Mouse (Mus musculus) brain, adult 2 months (tissue): Measurements from ENCODE around the gene Fem1a.

ENCODE experiments used
- DNase-seq: peaks from one replicate; pipeline ENCODE4 v3.0.0; 2011; ENCODE audit warnings: low read depth, low spot score

The Fem1a gene

DNA sequence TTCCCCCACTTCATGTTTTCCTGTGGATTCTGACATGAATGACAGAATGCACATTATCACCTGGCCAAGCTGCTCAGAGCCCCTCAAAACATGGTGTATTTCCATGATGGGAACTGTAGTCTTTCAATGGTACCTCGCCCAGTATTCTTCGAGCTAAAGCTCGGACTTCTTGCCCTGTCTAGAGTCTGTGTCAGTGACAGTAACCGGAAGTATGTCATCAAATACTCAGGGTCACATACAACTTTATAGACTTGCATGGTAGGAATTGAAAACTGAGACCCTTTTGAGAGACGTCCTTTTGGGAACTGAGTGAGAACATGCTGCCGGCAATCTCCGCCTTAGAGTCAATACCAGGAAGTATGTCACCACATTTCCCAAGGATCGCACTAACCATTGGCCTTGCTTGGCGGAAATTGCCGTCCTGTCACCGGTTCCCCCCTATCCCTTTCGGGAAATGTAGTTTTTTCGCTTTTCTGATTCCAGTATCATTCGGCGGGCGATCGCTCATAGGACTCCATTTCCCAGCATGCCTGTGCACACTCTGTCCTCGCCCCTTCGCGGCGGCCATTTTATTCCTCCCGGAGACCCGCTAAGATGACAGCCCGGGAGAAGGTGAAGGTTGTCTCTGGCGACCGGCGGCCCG is at the start of gene Fem1a:
Gene Fem1a (plus strand): TSS at position 572 of the 643 bp plus-strand sequence.
- DNase-seq, result peak; percentile 99

DNA sequence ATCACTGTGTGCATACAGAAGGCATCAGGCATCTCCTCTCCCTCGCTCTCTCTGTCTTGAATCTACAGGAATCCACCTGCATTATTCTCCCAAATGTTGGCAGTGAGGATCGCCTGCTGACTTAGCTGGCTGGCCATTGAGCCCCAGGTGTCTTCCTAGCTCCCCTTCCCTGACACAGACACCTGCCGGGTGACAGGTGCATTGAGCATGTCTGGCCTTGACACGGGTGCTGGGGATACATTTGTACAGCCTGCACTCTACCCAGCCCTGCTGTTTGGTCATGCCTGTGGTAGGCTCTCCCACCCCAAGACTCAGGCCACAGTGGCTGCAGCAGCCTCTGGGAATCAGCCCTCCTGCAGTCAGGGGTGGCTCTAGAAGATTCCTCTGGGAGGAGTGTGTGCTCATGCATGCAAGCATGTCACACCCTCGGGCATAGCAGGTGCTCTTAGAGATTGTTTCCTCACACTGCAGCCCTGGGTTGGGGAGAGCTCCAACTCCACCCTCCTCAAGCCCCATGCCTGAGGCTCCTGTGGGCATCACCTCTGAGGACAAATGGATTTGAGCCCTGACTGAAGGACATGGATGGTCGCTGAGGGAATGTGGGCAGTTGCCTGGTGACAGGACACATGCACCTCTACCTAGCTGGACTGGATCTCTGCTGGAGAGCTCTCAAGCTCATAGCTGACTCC is 49.5 kb upstream of the Fem1a start:
- no peak for DNase-seq

GRCm38 (mm10) chr17:56207963-56208530 is 48.6 kb upstream of the Fem1a start:
- no peak for DNase-seq

GRCm38 (mm10) chr17:56208821-56209220 is 47.8 kb upstream of the Fem1a start:
- DNase-seq, result no peak

DNA sequence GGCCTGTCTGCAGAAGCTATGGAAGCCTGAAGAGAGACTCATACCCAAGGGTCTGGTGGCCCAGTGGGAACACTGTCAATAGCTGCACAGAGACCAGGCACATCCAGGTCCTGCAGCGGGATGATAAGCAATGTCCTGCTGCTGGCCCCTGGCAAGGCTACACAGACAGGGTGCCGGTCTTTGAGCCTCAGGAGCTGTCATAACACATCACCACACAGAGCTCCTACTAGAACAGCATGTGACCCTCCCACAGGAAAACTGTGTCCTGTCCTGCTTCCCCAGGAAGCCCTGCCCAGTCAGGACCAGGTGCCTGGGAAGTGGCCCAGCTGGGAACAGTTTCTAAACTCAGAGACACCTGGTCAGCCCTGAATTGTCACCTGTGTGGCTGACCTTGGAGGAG is 45.5 kb upstream of the Fem1a start:
- no peak for DNase-seq

GRCm38 (mm10) chr17:56212676-56213075 is 43.9 kb upstream of the Fem1a start:
- no peak for DNase-seq

DNA sequence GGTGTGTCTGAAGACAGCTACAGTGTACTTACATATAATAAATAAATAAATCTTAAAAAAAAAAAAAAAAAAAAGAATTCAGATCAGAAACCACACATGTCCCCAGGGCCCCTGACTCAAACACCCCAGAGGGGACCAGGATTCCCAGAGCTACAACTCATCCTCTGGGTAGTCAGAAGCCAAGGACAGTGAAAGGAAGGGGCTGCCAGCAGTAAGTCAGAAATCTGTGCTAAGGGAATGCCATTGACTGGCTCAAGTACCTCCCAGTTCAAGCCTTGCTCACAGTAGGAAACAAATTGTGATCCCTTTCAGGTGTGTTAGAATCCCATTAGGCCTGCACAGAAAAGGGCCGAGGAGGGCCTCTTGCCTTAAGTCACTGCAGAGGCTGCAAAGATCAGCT is 42.4 kb upstream of the Fem1a start:
- no peak for DNase-seq

DNA sequence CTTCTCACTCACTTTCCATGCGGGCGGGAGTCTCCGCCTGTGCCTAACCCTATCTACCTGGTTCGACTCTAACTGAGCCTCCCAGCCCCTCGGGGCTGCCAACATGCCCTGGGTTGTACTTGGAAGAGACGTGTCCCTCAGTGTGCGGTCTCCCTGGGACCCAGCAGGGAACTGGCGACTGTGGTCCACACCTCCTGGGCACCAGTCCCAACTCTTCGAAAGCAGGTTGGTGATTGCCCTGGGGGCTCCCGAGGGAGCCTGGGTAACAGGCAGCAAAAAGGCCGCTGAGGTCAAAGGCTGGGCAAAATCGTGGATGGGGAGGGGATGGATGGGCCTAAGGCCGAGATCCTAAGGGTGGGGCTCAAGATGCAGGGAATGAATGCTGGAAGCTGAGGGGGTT is 38.9 kb upstream of the Fem1a start:
- no peak for DNase-seq

GRCm38 (mm10) chr17:56218377-56219191 is 38.0 kb upstream of the Fem1a start, which contains the start of gene Dpp9:
Dpp9 (minus strand) TSS chr17:56218905.
- DNase-seq, result peak; percentile 100

DNA sequence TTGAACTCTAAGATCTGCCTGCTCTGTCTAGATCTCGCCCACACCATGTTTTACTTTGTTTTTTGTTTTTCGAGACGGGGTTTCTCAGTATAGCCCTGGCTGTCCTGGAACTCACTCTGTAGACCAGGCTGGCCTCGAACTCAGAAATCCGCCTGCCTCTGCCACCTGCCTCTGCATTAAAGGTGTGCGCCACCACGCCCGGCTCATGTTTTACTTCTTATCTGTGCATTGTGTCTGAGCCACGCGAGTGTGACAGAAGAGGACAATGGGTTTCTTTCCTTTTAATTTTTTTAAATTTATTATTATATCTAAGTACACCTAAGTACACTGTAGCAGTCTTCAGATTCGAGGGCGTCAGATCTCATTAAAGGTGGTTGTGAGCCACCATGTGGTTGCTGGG is 37.4 kb upstream of the Fem1a start:
- no peak for DNase-seq

DNA sequence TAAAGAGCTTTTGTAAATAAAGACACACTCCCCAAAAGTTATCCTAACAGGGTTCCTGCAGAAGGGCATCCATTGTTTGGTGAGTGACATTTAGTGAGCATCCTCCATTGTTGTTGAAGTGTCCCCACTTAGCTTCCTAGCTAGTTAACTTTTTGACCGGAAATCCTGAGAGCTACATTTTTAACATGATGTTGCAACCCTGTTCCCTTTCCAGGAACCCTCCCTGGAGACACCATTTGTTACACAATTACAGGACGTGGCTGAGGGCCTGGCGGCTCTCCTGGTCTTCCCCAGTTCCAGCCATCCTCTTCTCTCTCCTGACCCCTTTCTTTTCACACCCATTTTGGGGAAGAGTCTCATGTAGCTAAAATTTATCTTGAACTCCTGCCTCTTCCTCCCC is 36.8 kb upstream of the Fem1a start:
- DNase-seq, result no peak

DNA sequence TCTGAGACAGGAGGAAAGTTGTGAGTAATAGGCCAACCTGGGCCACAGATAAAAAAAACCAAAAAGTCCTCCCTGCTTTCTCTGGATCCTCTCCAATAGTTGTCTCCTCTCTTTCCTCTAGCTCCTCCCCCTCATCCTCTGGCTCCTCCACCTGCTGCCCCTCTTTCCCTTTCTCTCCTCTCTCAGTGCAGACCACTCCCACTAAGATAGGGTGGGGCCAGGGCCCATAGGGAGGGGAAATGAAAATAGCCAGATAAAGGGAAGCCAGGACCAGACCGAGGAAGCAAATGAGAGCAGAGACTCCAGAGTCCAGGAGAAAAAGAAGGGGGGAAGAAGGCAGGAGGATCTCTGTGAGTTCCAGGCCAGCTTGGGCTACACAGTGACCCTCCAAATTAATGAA is 31.7 kb upstream of the Fem1a start:
- DNase-seq, result no peak

- peak; percentile 32 for DNase-seq
Observed at GRCm38 (mm10) chr17:56226566-56226965, 30.0 kb upstream of the Fem1a start.

DNA sequence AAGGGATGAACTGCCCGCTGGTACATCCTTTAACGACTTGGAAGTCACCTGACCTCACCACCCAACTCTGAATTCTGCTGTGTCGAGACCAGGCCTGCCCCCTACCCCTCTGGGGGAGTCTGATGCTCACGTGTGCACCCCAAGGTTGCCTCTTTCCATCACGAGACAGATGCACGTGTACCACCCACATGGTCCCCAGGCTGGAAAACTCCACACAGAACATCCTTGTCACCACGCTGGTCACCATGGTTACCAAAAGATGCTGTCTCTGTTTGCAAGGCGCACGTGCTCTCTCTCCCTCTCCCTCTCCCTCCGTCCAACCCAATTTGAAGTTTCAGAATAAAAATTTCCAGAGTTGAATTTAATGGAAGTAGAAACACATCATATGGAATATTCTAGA is 26.7 kb upstream of the Fem1a start:
- DNase-seq, result peak; percentile 91

GRCm38 (mm10) chr17:56233389-56233788 is 23.2 kb upstream of the Fem1a start:
- peak; percentile 13 for DNase-seq

DNA sequence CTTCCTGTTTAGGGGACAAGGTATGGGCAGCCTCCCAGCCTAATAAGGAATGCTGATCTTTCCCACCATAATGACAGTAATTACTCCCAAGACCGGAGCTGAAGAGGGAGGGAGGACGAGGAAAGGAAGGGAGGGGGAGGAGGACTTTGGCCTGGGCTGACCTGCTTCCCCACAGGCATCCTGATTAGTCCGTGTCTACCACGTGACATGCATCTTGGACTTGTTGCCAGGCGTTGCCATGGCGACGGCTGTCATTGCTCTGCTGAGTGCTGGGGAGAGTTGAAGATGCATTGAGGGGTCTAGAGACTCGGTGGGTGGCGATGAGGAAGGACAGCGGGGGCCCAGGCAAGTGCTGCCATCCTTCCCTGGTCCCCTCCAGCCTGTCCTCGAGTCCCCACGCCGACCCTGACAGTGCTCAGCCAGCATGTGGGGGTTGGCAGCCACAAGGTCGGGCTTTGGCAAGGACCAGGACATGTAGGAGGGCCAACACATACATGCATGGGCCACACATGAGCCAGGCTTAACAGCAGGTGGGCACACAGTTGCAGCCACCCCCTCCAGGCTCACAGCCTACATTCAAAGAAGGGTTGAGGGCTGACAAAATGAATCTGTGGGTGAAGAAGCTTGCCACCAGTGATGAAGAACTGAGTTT is 22.7 kb upstream of the Fem1a start:
- DNase-seq, result peak; percentile 97

- DNase-seq, result peak; percentile 97
Observed at GRCm38 (mm10) chr17:56241541-56242401, 14.8 kb upstream of the Fem1a start.

GRCm38 (mm10) chr17:56245608-56246007 is 11.0 kb upstream of the Fem1a start:
- DNase-seq, result no peak

GRCm38 (mm10) chr17:56251136-56251829 is 5.3 kb upstream of the Fem1a start:
- DNase-seq, result peak; percentile 92

GRCm38 (mm10) chr17:56254695-56255094 is 1.9 kb upstream of the Fem1a start:
- no peak for DNase-seq
